Mouse (Mus musculus) myocyte (in vitro differentiated cells): ENCODE results near the gene Midn. TPM values are rescaled to one million over a fixed set of nuclear protein-coding genes. Genes with fewer than 3 reads are reported as not detected.

ENCODE experiments used
- H3K27me3 ChIP-seq: one replicate; pipeline ENCODE4 v1.6.1; 2011; ENCODE audit not compliant: control insufficient read depth, insufficient read depth, insufficient read length
- H3K36me3 ChIP-seq: one replicate; pipeline ENCODE4 v1.6.1; 2011; ENCODE audit not compliant: control insufficient read depth, insufficient read depth
- H3K4me2 ChIP-seq: one replicate; pipeline ENCODE4 v1.6.1; 2011; ENCODE audit warnings: low read depth, control low read depth
- H3K4me3 ChIP-seq: one replicate; pipeline ENCODE4 v1.5.1; 2011; ENCODE audit warnings: mild to moderate bottlenecking, control low read depth, moderate library complexity
- H3K79me2 ChIP-seq: one replicate; pipeline ENCODE4 v1.6.1; 2011; ENCODE audit not compliant: control insufficient read depth, insufficient read depth
- H3ac ChIP-seq: one replicate; pipeline ENCODE4 v1.6.1; 2011; ENCODE audit not compliant: control insufficient read depth, insufficient read length
- CEBPB ChIP-seq: IDR thresholded peaks from 2 replicates; pipeline ENCODE4 v1.6.1; 2011; ENCODE audit warnings: mild to moderate bottlenecking, moderate library complexity; ENCODE audit not compliant: poor library complexity, insufficient read depth, severe bottlenecking
- E2F4 ChIP-seq: IDR thresholded peaks from one replicate; pipeline ENCODE4 v1.6.1; 2011; ENCODE audit warnings: mild to moderate bottlenecking, control low read depth, moderate library complexity; ENCODE audit not compliant: insufficient read depth
- MAX ChIP-seq: IDR thresholded peaks from one replicate; pipeline ENCODE4 v1.6.1; 2011; ENCODE audit warnings: low read depth, mild to moderate bottlenecking, control low read depth
- MYOD1 ChIP-seq, 3 experiments: IDR thresholded peaks; one replicate each; pipeline ENCODE4 v1.6.1; 2011; ENCODE audit warnings: control low read depth in 2 of 3, low read depth in 2 of 3, mild to moderate bottlenecking in 2 of 3, moderate library complexity in 1 of 3; ENCODE audit not compliant: insufficient read length in 2 of 3, control insufficient read depth in 1 of 3
- MYOG ChIP-seq, 3 experiments: IDR thresholded peaks; one replicate each; pipeline ENCODE4 v1.6.1; 2011; ENCODE audit warnings: control low read depth in 2 of 3, low read depth in 2 of 3, mild to moderate bottlenecking in 2 of 3; ENCODE audit not compliant: insufficient read length in 2 of 3, control insufficient read depth in 1 of 3, insufficient read depth in 1 of 3
- POLR2A ChIP-seq: IDR thresholded peaks from one replicate; pipeline ENCODE4 v1.6.1; 2011; ENCODE audit warnings: low read depth, mild to moderate bottlenecking, control low read depth, moderate library complexity; ENCODE audit not compliant: insufficient read length
- POLR2AphosphoS2 ChIP-seq: IDR thresholded peaks from one replicate; pipeline ENCODE4 v1.6.1; 2011; ENCODE audit warnings: low read depth, control low read depth; ENCODE audit not compliant: insufficient read length
- REST ChIP-seq: IDR thresholded peaks from one replicate; pipeline ENCODE4 v1.6.1; 2011; ENCODE audit warnings: mild to moderate bottlenecking, control low read depth, moderate library complexity; ENCODE audit not compliant: insufficient read depth, insufficient read length
- SRF ChIP-seq: IDR thresholded peaks from one replicate; pipeline ENCODE4 v1.6.1; 2011; ENCODE audit warnings: low read depth; ENCODE audit not compliant: control insufficient read depth, insufficient read length
- TCF12 ChIP-seq: IDR thresholded peaks from one replicate; pipeline ENCODE4 v1.6.1; 2011; ENCODE audit warnings: mild to moderate bottlenecking, control low read depth; ENCODE audit not compliant: poor library complexity, insufficient read depth, severe bottlenecking
- TCF3 ChIP-seq: IDR thresholded peaks from one replicate; pipeline ENCODE4 v1.6.1; 2011; ENCODE audit warnings: low read depth, control low read depth; ENCODE audit not compliant: insufficient read length
- USF1 ChIP-seq: IDR thresholded peaks from one replicate; pipeline ENCODE4 v1.6.1; 2011; ENCODE audit warnings: low read depth, mild to moderate bottlenecking, control low read depth, moderate library complexity
- polyA plus RNA-seq: library from polyadenylated mRNA; unstranded; fragments of >200 nt; fragmentation: generic; extraction: Trizol; gene quantifications from one replicate; pipeline ENCODE4 v1.2.1, GENCODE M21; 2012; ENCODE audit warnings: missing spikeins

Midn gene
- polyA plus RNA-seq, 1 experiment = 131 TPM

- TF ChIP-seq REST (no peak), TCF12 (no peak), USF1 (no peak), E2F4 (no peak), MYOG (IDR thresholded peaks at IDR 0.05; ENCODE audit: control insufficient read depth in 1 of 3, insufficient read depth in 1 of 3, insufficient read length in 2 of 3, low read depth in 2 of 3) (no peak), SRF (peak; percentile 13), POLR2A (peak; percentile 41), TCF3 (no peak), MAX (no peak), CEBPB (no peak), MYOD1 (IDR thresholded peaks at IDR 0.05; ENCODE audit: control insufficient read depth in 1 of 3, insufficient read length in 2 of 3, low read depth in 2 of 3) (peak in 1 of 3 experiments; percentile 31), POLR2AphosphoS2 (peak; percentile 31)
- Histone ChIP-seq H3K79me2 (peaks cover 37% of the 10 kb centered on the region), H3ac (no peak overlapping the region), H3K4me2 (peak overlapping the region; percentile 54), H3K27me3 (no peaks in the 10 kb centered on the region), H3K36me3 (peaks cover 15% of the 10 kb centered on the region), H3K4me3 (peak overlapping the region; percentile 2)
Measured at GRCm38 (mm10) chr10:80144864-80145838, 2.9 kb upstream of the Midn start.

GRCm38 (mm10) chr10:80145896-80146295, 2.2 kb upstream of the Midn start:
- Histone ChIP-seq H3K79me2 (peaks cover 45% of the 10 kb centered on the region), H3K36me3 (peaks cover 19% of the 10 kb centered on the region), H3K27me3 (no peaks in the 10 kb centered on the region), H3K4me3 (peak overlapping the region; percentile 2), H3ac (no peak overlapping the region), H3K4me2 (peak overlapping the region; percentile 54)
- TF ChIP-seq POLR2AphosphoS2 (peak; percentile 88), MAX (no peak), USF1 (no peak), E2F4 (no peak), POLR2A (peak; percentile 32), MYOG (IDR thresholded peaks at IDR 0.05; ENCODE audit: control insufficient read depth in 1 of 3, insufficient read depth in 1 of 3, insufficient read length in 2 of 3, low read depth in 2 of 3) (peak in 2 of 3 experiments; percentile 83 to 95), MYOD1 (IDR thresholded peaks at IDR 0.05; ENCODE audit: control insufficient read depth in 1 of 3, insufficient read length in 2 of 3, low read depth in 2 of 3) (peak in 2 of 3 experiments; percentile 19 to 86)

GRCm38 (mm10) chr10:80146568-80147011, 1.5 kb upstream of the Midn start:
- H3K79me2 ChIP-seq = peaks cover 52% of the 10 kb centered on the region
- H3K4me3 ChIP-seq = no peak overlapping the region
- no peak overlapping the region for H3ac ChIP-seq
- peak overlapping the region; percentile 54 for H3K4me2 ChIP-seq
- peaks cover 26% of the 10 kb centered on the region for H3K36me3 ChIP-seq
- H3K27me3 ChIP-seq = no peaks in the 10 kb centered on the region
- peak; percentile 32 for TF ChIP-seq POLR2AphosphoS2
- no peak for TF ChIP-seq MYOD1 (IDR thresholded peaks at IDR 0.05; ENCODE audit: control insufficient read depth in 1 of 3, insufficient read length in 2 of 3, low read depth in 2 of 3)

- TF ChIP-seq POLR2A (no peak), TCF12 (no peak), MYOD1 (IDR thresholded peaks at IDR 0.05; ENCODE audit: control insufficient read depth in 1 of 3, insufficient read length in 2 of 3, low read depth in 2 of 3) (no peak), SRF (no peak), MYOG (IDR thresholded peaks at IDR 0.05; ENCODE audit: control insufficient read depth in 1 of 3, insufficient read depth in 1 of 3, insufficient read length in 2 of 3, low read depth in 2 of 3) (no peak), USF1 (no peak)
- peak overlapping the region; percentile 54 for H3K4me2 ChIP-seq
- no peak overlapping the region for H3ac ChIP-seq
- peak overlapping the region; percentile 100 for H3K4me3 ChIP-seq
- H3K36me3 ChIP-seq = peaks cover 28% of the 10 kb centered on the region
- H3K79me2 ChIP-seq = peaks cover 58% of the 10 kb centered on the region
- H3K27me3 ChIP-seq = no peaks in the 10 kb centered on the region
Measured at GRCm38 (mm10) chr10:80147146-80147718, 840 bp upstream of the Midn start.

- peak overlapping the region; percentile 27 for H3K4me2 ChIP-seq
- H3K27me3 ChIP-seq = no peaks in the 10 kb centered on the region
- peak overlapping the region; percentile 69 for H3ac ChIP-seq
- H3K36me3 ChIP-seq = peaks cover 32% of the 10 kb centered on the region
- TF ChIP-seq POLR2AphosphoS2 = peak; percentile 32
- TF ChIP-seq MAX = no peak
- no peak for TF ChIP-seq TCF12
- TF ChIP-seq USF1 = no peak
- peak; percentile 44 for TF ChIP-seq POLR2A
- peak in 2 of 3 experiments; percentile 17 to 19 for TF ChIP-seq MYOD1 (IDR thresholded peaks at IDR 0.05; ENCODE audit: control insufficient read depth in 1 of 3, insufficient read length in 2 of 3, low read depth in 2 of 3)
- TF ChIP-seq SRF = peak; percentile 42
- peak in 2 of 3 experiments; percentile 15 to 18 for TF ChIP-seq MYOG (IDR thresholded peaks at IDR 0.05; ENCODE audit: control insufficient read depth in 1 of 3, insufficient read depth in 1 of 3, insufficient read length in 2 of 3, low read depth in 2 of 3)
- TF ChIP-seq E2F4 = peak; percentile 44
- no peak for TF ChIP-seq CEBPB
- no peak for TF ChIP-seq REST
- TF ChIP-seq TCF3 = no peak
- H3K79me2 ChIP-seq = peaks cover 58% of the 10 kb centered on the region
- H3K4me3 ChIP-seq = peak overlapping the region; percentile 100
Measured at GRCm38 (mm10) chr10:80148610-80149290, 678 bp downstream of the Midn start.
